Comparison of ENCODE assay signal across 9 mouse cellular contexts in genomic region chr6:140548082-140548769, GRCm38 (mm10).
DNase-seq lines count a peak whose midpoint lies in the region; ATAC-seq and TF ChIP-seq lines count a peak whose summit lies in the region.
"Had no signal": no experiment of that assay in that cellular context is flagged by ENCODE, and none has a peak within 500 bp of the region (broad histone marks: within the 10 kb centered on the region; RNA-seq: fewer than 3 reads in every experiment).

No protein-coding gene starts in this region.

- no peaks in the 10 kb centered on the region for H3K79me2 ChIP-seq in MEL (ENCODE audit: control insufficient read depth, insufficient read depth, low read length, poor library complexity)

- DNase-seq in lung, adult 18-20 months, result peak; percentile 20 to 58
- DNase-seq in lung, postnatal 4 days, result no peak
- DNase-seq in MEL (ENCODE audit: low read depth, low spot score), result no peak
- DNase-seq in induced T-regulatory cell, adult 2 months (ENCODE audit: low read depth), result peak; percentile 24
- no peak for DNase-seq in c-Kit-positive CD71-positive TER-119-positive erythroid progenitor cells, embryonic 14.5 days (ENCODE audit: low spot score)
- DNase-seq in layer of hippocampus, adult 9-11 months, result no peak
- no peak for DNase-seq in kidney, postnatal 4 days

- TF ChIP-seq EP300 in MEL (IDR thresholded peaks at IDR 0.05; ENCODE audit: low read depth in 1 of 2, low read length in 2 of 2), result no peak

- no peak for TF ChIP-seq RAD21 in MEL (IDR thresholded peaks at IDR 0.05; ENCODE audit: low read depth, low read length)

- no peaks in the 10 kb centered on the region for H3K9me3 ChIP-seq in MEL (replicated peaks; ENCODE audit: insufficient read depth, low read length)
- no peaks in the 10 kb centered on the region for H3K9me3 ChIP-seq in midbrain, embryonic 16.5 days (replicated peaks; ENCODE audit: control insufficient read depth, low read length, poor library complexity, severe bottlenecking)
- H3K9me3 ChIP-seq: limb, embryonic 13.5 days had no signal

- ATAC-seq in midbrain, embryonic 16.5 days, result peak; percentile 29; the same call in 1 of the 2 replicates

- H3K4me1 ChIP-seq in MEL (ENCODE audit: control insufficient read depth in 1 of 2, insufficient read depth in 2 of 2, low read length in 2 of 2), result no peaks in the 10 kb centered on the region
- H3K4me1 ChIP-seq in midbrain, embryonic 16.5 days (ENCODE audit: control insufficient read depth, insufficient read depth, low read length), result 0 out of 2 replicates have a peak, but pooled peaks cover 2% of the 10 kb centered on the region

- 72% methylated on average over 5 of the region's 5 CpGs for whole genome bisulfite sequencing in midbrain, embryonic 16.5 days

- TF ChIP-seq POLR2A in MEL (IDR thresholded peaks at IDR 0.05; ENCODE audit: control insufficient read depth in 1 of 2, insufficient read depth in 1 of 2, low read depth in 1 of 2, low read length in 2 of 2, poor library complexity in 1 of 2), result no peak

- peak overlapping the region in 1 of 2 experiments; percentile 4; a peak in 1 of 4 replicates for H3K4me3 ChIP-seq in MEL (ENCODE audit: control insufficient read depth in 1 of 2, insufficient read depth in 1 of 2, low read depth in 2 of 2, low read length in 2 of 2)
- H3K4me3 ChIP-seq in midbrain, embryonic 16.5 days (ENCODE audit: low read depth, low read length), result no peak overlapping the region
- H3K4me3 ChIP-seq: limb, embryonic 13.5 days had no signal

- no peaks in the 10 kb centered on the region for H3K36me3 ChIP-seq in MEL (ENCODE audit: control insufficient read depth in 1 of 2, insufficient read depth in 2 of 2, low read length in 2 of 2)
- H3K36me3 ChIP-seq in midbrain, embryonic 16.5 days (ENCODE audit: control insufficient read depth, insufficient read depth, low read length), result peaks cover 21% of the 10 kb centered on the region

- H3K4me2 ChIP-seq in midbrain, embryonic 16.5 days (ENCODE audit: low read length), result no peak overlapping the region
- H3K4me2 ChIP-seq: limb, embryonic 13.5 days had no signal

- no peak for TF ChIP-seq CTCF in MEL (IDR thresholded peaks at IDR 0.05 in 2 of 3, conservative IDR thresholded peaks at IDR 0.05 in 1 of 3; ENCODE audit: control insufficient read depth in 1 of 3, insufficient read depth in 1 of 3, low read depth in 2 of 3, low read length in 3 of 3, poor library complexity in 1 of 3, severe bottlenecking in 1 of 3)

- no peak overlapping the region for H3K27ac ChIP-seq in MEL (ENCODE audit: control insufficient read depth, low read depth, low read length)
- no peak overlapping the region for H3K27ac ChIP-seq in midbrain, embryonic 16.5 days (ENCODE audit: low read length)
- H3K27ac ChIP-seq: limb, embryonic 13.5 days had no signal

- no peak overlapping the region for H3K9ac ChIP-seq in MEL (ENCODE audit: control insufficient read depth, low read depth, low read length, poor library complexity, severe bottlenecking)
- H3K9ac ChIP-seq in midbrain, embryonic 16.5 days (ENCODE audit: low read depth, low read length), result no peak overlapping the region
- H3K9ac ChIP-seq: limb, embryonic 13.5 days had no signal

- no peaks in the 10 kb centered on the region for H3K27me3 ChIP-seq in MEL (ENCODE audit: control insufficient read depth in 1 of 2, insufficient read depth in 2 of 2, low read length in 2 of 2)
- no peaks in the 10 kb centered on the region for H3K27me3 ChIP-seq in midbrain, embryonic 16.5 days (ENCODE audit: control insufficient read depth, insufficient read depth, low read depth, low read length)
- H3K27me3 ChIP-seq: limb, embryonic 13.5 days had no signal

TF ChIP-seq in MEL, 35 proteins besides CTCF, POLR2A, EP300 and RAD21:
- TF ChIP-seq MYB (IDR thresholded peaks at IDR 0.05; ENCODE audit: low read depth, low read length) (no peak), USF1 (IDR thresholded peaks at IDR 0.05; ENCODE audit: low read depth, low read length) (peak; percentile 68; the same call in 1 of the 2 replicates)
TF ChIP-seq in MEL: peak in this region for 1.

Comparison
In these comparisons a context has a peak if more than half of its experiments do, and no peak if none do; other contexts are left out.
1. DNase-seq: peak in lung, adult 18-20 months (2 of 2) and induced T-regulatory cell, adult 2 months (single experiment); none in lung, postnatal 4 days (0 of 2), MEL (single experiment), c-Kit-positive CD71-positive TER-119-positive erythroid progenitor cells, embryonic 14.5 days (single experiment), layer of hippocampus, adult 9-11 months (single experiment) and kidney, postnatal 4 days (0 of 2).